Mouse (Mus musculus) gastrocnemius, adult 8-10 months (tissue): ENCODE results near the gene Wnk2. TPM values are rescaled to one million over a fixed set of nuclear protein-coding genes. Genes with fewer than 3 reads are reported as not detected.
"Not testable (repeated sequence)": the region's sequence is repeated elsewhere in the genome, so short reads cannot be mapped to it uniquely, and the experiment has no call there.

Experiments used
- DNase-seq, 2 experiments: peaks; one replicate each; pipeline ENCODE4 v3.0.0; 2022; ENCODE audit warnings: low spot score in 2 of 2
- total RNA-seq, 4 experiments: library from RNA; stranded (reverse); gene quantifications; 2 replicates each; pipeline ENCODE4 v1.2.4; 2022

Gene Wnk2
- total RNA-seq, 4 experiments from 2014 or later = 81.6 to 86.2 (median 81.9) TPM

DNA sequence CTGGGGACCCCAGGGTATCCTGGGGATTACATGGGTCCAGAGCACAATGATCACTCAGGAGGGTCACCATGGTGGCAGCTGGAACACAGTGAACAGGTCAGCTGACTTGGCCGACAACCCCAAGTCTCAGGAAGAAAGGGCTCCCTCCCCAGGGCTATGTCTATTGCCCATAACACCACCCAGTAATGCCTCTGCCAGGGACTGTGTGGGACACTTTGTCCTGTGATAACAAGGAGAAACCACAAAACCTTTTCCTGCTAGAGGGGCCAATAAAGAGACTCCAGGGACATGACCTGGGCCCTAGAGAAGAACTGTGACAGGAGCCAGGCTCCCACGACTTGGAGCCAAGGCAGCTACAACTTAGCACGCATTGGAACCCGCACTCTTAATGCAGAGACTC, 51.0 kb downstream of the Wnk2 start:
- DNase-seq = no peak

DNA sequence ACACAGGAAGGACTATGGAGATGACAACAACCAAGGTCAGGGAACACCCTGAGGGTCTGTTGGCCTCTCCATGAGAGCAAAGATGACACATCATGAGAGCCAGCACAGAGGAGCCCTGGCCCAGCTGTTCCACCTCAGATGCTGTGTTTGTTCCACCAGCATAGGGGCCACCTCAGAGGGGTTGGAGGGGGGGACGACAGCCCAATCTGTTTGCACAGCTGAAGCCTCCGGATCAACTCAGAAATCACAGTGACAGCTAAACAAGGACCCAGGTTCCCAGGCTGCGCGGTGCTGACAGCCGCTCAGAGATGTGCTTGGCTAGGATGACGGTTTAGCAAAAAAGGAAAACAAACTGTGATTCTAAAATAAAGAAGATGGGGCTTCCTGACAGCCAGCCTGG, 53.1 kb downstream of the Wnk2 start:
- no peak for DNase-seq

DNA sequence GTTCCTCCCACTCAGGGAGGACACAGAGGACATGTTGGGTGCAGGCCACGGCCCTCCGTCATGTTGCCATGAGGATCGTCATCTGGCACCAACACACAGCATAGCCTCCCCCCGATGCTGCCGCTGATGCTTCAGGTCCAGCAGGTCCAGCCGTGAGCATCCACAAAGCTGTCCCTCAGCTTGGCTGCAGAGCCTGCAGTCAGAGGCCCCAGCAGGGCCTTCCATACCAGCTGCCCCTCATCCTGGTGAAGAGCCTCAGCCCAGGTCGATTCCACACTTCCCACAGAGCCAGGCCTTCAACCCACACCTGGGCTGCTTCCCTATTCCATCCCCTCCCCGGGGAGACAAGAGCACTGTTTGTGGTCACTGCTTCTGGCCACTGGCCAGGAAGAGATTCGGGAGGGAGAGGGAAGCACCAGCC, 54.3 kb downstream of the Wnk2 start:
- no peak for DNase-seq

DNA sequence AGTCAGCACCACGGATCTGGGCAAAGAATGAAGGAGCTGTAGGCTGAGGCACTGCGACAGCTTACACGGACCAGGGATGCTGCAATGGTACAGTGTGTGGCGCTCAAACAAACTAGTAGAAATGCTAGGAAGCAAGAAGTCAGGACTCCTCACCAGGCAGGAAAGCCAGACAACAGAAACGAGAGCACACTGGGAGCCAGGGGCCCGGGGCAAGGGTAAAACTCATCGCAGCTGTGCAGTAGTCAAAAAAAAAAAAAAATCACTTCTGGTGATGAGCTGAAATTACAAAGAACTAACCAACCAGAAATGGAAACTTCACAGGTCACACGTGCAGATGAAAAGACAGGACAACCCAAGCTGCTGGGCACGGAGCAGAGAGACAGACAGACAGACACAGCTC, 55.2 kb downstream of the Wnk2 start:
- no peak for DNase-seq

DNA sequence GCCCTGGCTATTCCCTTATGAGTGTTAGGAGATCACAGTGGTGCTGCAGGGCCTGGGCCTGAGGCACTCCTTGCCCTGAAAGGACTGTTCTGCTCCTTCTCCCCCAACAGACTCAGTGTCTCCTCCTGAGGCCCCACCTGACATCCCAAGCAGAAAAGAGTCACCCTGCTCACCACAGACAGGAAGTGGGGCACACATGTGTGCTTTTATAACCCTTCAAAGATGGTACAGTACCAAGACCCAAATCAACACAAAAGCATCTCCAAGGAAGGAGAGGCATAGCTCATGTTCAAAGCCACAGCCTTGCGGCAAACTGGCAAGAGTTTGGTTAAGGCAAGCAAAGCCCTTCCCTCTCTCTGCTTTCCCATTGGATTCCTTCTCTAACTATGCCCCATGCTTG, 57.6 kb downstream of the Wnk2 start:
- no peak for DNase-seq

DNA sequence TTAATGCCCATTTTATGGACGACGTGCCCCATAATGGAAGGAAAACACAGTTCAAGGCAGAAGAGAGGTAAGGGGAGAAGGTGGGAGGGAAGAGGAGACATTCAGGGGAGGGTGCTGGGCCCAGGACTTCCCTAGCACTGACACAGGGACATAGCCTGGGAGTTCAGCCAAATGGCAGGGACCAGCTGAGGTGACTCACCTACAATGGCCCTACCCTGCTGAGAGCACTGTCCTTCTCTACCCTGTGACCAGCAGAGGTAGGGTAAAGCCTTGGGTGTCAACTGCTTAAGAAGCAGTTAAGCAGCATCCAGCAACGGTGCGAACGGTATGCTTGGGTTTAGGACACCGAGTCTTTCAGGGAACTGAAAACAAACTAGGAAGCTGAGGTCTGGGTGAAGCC, 58.9 kb downstream of the Wnk2 start:
- DNase-seq = peak; percentile 31 to 67

DNA sequence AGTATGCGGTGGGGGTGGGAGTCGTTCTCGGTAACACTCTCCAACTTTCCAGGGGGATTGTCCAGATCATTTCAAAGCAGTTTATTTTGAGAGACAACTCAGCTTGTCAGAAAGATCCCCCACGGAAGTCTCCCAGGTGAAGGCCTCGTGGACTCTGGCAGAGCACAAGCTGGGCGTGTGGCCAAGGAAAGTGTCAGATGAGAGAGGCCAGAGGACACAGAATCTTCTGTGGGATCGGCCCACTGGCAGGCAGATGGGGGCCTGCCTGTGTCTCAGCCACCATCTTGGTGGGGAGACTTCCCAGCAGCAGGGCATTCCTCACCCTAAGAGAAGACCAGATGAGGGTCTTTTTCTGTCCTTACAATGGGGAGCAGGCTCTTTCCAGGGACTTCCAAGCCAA, 60.4 kb downstream of the Wnk2 start:
- peak; percentile 41 to 61 for DNase-seq

DNA sequence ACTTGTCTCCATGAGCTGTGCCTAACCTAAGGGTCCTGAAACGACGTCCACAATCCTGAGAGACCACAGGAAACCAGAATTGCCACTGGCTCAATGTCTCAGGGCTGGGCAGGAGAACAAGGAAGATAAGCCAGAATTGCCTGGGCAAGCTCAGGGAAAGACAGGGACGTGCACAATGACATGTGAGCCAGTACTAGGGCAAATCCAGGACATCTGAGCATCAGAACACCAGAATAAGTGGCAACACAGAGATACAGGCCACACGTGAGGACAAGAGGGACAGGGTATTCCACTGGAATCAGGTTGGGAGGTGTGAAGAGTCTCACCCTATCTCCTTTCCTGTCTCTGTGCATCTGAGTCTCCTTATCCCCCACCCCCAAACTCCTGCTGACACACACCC, 61.4 kb downstream of the Wnk2 start:
- DNase-seq = no peak

DNA sequence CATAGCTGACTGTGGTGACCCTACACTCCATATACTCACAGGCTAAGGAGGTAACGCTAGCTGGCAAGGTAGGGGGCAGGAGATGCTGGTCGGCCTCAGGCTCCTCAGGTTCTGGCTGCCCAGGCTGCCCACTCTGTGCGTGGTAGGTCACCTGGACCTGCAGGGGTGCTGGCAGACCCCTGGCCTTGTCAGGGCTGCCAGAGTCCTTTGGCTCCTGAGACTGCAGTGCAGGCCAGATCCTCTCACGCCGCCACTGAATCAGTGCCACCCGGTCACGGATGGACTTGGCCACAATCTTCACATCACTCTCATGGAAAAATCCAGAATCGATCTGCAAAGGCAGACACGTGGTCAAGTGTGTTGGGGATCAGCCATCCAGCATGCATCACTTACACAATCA, 62.6 kb downstream of the Wnk2 start:
- no peak for DNase-seq

DNA sequence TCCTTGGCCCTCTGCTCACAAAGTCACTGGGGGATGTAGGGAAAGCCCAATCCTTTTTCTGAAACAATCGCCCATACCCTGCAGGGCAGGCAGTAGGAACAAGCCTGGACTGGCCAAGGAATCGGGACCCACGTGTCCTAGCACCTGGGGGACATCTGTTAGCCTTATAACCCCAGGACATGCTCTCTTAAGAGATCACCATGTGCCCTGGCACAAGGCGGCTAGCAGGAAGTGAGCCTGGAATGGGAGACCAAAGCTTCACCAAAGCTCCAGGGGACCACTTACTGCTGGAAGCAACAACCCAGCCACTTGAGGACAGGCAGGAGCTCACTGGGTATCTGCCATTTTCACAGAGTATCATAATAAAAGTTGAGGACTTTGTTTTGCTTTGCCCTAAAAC, 63.0 kb downstream of the Wnk2 start:
- no peak for DNase-seq

DNA sequence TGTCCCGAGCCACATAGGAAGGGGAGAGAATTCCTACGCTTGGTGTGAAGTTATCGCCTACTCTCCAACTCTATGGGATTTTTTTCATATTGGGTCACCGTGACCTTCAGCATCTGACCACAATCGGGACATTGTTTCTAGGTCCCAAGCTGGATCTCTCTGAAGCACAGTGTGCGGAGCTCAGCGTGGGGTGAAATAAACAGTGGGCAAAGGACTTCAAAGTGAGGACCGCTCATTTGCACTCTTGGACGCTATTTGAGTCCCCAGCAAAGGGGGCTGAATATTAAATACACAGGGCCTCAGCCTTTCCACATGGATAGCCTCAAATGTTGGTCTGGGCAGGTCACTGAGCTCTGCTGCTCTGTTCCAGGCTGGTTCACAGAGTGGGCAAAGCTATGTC, 63.9 kb downstream of the Wnk2 start:
- DNase-seq = no peak

DNA sequence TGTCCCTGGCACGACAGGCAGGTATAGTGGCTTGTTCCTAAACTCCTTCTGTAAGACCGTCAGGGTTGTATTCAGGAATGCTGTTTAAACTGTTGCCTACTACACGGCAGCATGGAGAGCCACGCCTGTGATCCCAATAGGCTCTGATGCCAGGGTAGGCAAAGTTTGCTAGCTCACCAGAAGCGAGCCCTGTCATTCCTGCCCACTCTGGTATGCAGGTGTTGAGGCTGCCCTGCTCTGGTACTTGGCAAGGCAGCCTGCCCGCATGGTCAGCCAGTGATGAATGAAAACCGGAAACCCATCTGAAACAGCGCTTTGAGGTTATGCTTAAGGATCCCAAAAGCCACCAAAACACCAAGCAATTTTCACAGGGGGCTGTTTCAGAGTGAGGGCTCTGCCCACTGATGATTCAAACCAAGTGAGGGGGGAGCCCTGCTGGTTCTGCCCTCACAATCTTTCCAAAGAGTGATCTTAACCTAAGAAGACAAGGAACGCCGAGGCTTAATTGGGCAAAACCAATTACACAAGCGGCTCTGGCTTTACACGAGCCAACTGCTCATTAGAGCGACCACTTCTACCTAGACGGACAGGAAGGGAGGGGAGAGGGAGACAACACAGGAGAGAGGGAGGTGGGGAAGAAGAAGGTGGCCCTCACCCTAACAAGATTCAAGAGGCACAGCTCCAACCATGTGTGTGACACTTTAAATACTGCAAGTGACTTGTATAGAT, 65.5 kb downstream of the Wnk2 start:
- DNase-seq = no peak

DNA sequence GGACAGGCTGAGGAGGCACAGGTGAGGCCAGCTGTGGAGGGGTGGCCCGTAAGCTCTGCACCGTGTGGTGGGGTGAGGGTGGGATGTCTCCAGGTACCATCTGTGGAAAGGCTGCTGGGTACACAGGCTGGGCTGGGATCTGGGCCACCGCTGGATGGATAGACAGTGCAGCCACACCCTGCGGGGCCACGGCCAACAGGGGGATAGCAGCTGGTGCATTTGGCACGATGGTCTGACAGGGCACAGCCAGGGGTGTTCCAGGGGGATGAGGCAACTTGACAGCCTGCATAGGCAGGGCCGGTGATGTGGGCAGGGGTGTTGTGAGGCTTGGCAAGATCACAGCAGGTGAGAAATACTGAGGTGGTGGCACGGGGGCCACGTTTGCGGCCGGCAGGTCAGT, 71.6 kb downstream of the Wnk2 start:
- DNase-seq = no peak

DNA sequence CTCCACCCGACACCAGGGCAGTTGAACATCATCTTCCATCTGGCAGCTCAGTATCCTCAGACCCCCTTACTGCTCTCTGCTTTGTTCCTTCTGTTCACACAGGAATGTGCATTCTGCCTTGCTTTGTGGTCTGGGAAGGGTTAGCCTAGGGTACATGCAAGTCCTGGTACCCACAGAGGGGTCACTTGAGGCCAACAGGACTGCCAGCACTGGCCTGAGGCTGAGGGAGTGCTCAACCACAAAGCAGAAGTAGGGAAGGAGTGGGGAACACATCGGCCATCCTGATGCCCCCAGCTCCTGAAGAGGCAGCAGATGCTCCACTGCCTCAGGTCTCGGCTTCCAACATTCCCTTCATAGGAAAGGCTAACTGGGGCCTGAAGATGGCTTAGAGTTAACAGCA, 72.4 kb downstream of the Wnk2 start:
- DNase-seq = no peak

DNA sequence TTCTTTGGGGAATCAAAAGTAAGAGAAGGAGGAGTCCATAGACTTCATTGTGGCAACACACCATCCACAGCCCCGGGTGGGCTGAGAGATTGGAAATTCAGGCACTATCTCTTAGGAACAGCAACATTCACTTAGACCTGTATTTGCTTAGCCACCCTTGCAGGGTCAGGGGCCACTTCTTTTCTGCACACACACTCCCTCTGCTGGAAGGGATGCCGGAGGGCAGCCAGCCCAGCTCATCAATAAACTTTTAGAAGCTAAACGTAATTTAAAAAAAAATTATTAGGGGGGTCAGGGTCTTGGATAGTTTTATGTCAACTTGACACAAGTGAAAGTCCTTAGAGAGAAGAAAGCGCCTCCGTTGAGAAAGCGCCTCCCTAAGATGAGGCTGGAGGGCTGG, 74.5 kb downstream of the Wnk2 start:
- DNase-seq = no peak

DNA sequence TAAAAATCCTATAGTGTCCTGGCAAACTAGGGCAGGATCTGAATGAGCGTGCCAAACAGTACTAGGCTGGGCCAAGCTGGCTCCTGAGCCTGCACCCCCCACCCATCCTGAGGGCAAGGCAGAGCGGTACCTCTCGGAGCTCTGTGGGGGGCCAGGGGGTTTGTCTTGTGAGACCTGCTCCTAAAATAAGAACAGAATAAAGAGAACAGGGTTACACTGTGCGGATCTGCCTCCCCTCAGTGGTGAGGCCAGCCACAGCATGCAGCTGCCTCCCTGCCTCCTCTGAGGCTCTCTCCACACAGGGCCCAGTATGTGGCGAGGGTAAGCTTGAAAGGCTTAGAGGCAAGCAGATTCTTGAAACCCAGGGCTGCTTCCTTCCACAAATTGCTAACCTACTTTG, 76.0 kb downstream of the Wnk2 start:
- DNase-seq = no peak

DNA sequence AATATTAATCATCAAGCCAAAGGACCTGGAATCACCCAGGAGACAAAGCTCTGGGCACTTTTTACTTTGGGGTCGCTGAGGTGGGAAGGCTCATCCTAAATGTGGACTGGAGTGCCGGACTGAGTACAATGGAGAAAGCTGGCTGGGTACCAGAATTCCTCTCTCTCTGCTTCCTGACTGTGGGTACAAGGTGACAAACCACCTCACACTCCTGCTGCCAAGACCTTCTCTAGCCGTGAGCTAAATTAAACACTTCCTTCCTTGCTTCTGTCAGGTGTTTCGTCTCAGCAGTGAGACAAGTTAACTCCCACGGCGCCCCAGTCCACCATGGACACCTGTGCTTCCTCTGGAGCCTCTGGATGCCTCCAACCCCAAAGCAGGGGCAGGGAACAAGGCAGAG, 77.8 kb downstream of the Wnk2 start:
- no peak for DNase-seq

DNA sequence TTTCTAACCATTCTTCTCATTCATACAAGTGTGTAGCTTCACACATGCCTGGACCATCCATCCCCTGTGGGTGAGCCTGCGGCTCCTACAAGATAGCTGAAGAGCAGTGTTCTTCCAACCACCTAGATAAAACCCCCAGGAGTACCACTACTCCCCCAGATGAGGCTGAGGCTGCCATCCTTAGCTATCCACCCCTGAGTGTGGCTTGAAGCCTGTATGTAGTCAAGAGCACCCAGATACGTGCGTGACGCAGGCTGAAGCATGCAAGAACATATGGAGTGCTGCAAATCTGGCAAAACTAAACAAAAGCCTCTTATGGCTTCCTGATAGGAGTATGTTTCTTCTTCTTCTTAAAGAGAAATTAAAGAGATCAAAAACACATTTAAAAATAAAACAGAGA, 78.4 kb downstream of the Wnk2 start:
- DNase-seq = no peak

DNA sequence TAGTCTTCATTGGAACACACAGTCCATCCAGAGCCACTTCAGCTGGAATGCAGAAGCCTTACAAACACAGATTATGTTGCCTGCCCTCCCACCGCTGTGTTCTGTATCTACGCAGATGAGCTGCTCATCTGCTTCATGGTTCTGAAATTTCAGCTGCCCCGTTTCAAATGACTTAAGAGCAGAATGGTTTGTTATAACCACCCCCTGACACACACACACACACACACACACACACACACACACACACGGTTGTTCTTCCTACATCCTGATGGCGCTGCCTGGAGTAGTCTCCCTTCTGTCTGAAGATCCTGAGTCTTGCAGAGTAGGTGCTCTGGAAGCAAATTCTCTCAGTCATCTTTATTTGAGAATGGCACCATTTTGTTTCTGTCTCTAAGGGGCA, 83.6 kb downstream of the Wnk2 start:
- no peak for DNase-seq

DNA sequence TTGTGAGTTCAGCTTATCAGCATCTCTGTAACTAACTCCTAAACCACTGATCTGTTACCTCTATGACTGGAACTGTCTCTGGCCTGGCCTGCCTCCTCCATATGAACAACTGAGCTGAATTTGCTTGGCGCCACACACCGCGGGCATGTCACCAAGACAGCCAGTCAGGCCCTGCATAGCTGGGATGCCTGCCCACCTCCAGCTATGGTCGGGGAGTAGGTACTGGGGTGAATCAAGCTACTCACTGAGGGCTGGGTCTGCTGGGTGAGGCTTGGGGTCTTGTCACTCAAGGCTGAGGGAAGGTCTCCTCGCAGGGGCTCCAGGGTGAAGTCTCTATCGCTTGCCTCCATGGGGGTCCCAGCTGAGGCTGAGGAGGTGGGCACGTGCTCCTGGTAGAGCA, 87.4 kb downstream of the Wnk2 start:
- DNase-seq = no peak

DNA sequence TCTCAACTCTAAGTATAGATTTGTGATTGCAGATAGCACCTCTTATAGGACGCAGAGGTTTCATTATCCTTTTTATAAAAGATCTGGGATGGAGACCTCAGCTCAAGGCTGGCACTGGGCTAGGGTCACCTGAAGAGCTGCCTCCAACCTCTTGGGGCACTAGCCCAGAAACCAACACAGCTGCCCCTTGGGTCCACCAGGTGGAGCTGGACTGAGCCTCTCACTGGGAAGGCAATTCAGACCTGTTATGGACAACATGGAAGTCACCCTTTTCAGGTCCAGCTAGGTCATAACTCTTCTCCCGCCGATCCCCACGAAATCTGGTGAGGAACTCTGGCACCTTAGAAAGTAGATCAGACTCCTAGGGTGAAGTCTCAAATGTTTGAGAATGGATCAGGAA, 89.3 kb downstream of the Wnk2 start:
- peak; percentile 40 to 61 for DNase-seq

DNA sequence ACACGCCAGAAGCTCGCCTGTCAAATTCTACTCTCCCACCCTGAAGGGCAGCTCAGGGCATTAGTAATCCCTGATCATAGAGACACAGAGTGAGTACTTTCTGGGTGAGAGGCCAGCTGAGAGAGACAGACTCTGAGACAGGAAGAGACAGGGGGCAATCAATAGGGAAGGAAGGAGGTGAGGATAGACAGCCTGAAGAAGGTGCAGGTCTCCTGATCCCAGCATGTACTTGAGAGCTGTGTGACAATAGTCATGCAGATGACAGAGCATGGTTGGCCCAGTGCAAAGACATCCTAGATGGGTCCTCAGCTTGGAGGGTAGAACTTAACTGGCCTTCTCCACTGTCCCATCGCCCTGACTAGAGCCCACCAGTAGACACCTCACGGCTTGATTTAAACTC, 91.5 kb downstream of the Wnk2 start:
- DNase-seq = no peak

DNA sequence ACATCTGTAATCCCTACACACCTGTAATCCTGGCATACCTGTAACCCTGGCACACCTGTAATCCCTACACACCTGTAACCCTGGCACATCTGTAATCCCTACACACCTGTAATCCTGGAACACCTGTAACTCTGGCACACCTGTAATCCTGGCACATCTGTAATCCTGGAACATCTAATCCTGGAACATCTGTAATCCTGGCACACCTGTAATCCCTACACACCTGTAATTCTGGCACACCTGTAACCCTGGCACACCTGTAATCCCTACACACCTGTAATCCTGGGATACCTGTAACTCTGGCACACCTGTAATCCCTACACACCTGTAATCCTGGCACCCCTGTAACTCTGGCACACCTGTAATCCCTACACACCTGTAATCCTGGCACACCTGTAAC, 93.1 kb downstream of the Wnk2 start:
- DNase-seq = not testable (repeated sequence)

DNA sequence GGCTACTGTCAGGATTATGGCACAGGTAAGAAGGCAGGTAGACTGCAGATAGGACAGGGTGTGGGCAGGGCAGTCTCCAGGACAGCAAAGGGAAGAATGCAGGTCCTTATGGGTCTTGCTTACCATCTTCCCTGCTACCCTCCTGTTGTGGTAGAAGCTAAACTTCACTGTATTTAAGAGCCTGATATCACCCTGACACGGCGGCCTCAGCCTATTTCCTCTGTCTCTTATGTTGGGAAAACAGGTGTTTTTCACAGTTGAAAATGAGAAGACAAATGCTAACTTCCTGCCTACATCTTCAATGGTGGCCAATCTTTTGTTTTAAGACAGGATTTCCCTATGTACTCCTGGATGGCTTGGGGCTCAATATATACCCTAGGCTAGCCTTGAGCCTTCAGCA, 94.5 kb downstream of the Wnk2 start:
- no peak for DNase-seq
